Mouse (Mus musculus) testis, adult 2 months (tissue): ENCODE measurements around the gene Clcf1.

Experiments used
- CTCF ChIP-seq: fragments of 200-500 bp; IDR thresholded peaks from 2 replicates; pipeline ENCODE4 v1.5.1; 2012; ENCODE audit warnings: low read depth, mild to moderate bottlenecking, inconsistent platforms, low read length, moderate library complexity; ENCODE audit not compliant: control insufficient read depth, insufficient read depth, insufficient replicate concordance
- POLR2A ChIP-seq: fragments of 200-500 bp; IDR thresholded peaks from 2 replicates; pipeline ENCODE4 v1.6.1; 2012; ENCODE audit warnings: low read depth, mild to moderate bottlenecking, inconsistent platforms, low read length, moderate library complexity; ENCODE audit not compliant: control insufficient read depth

DNA sequence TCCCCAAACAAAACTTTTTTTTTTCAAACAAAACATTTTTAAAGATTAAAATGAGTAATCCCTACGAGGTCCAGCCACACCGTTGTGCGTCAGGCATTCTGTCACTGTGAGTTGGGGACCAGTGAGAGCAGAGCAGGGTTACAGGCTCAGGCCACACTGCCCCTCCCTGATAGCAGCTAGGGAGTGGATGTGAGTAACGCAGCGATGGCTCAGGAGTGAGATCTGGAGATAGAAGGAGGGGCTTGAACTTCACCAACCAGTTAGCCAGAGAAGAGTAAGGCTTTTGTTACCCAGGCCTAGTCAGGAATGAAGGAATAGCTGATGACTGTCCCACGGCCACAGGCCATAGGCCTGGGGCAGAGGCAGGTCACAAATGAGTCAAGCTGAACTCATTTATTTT, 30.7 kb downstream of the Clcf1 start:
- no peak for TF ChIP-seq POLR2A
- TF ChIP-seq CTCF, result no peak
